Mouse (Mus musculus): ENCODE results near the gene Slc5a10. TPM values are rescaled to one million over a fixed set of nuclear protein-coding genes. Genes with fewer than 3 reads are reported as not detected.
"Not testable (repeated sequence)": the region's sequence is repeated elsewhere in the genome, so short reads cannot be mapped to it uniquely, and the experiment has no call there.

The Slc5a10 gene
- total RNA-seq, 2 experiments from 2014 or later = not detected

DNA sequence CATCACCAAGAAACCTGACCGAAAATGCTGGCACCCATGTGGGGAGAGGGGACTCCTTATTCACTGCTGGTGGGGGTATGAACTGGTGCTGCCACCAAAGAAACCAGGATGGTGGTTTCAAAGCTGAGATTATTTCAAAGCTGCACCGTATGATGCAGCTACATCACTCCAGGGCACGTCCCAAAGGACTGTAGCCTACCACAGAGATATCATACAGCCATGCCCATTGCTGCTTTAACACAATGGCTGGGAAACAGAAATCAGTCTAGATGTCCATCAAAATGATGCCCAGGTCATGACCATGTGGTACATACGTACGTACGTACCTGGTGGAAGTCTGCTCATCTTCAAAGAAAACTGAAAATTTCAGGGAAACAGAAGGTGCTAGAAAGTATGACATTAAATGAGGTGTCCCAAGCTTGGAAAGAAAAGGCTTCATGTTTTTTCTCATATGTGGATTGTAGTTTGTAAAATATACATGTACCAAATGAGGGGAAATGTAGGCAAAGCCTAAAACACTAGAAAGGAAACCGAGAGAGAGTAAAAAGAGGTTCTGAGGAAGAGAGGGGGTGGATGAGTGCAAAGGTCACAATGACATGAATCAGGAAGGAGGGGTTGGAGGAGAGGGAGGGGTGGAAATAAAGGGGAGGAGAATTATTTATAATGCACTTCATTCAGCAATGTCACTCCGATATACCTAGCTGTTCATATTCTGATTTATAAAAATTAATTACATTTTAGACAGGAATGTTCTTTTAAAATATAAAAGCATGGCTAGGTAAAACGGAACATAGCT is 70.0 kb downstream of the Slc5a10 start:
- DNase-seq (ENCODE audit: low spot score in 2 of 2) = no peak

DNA sequence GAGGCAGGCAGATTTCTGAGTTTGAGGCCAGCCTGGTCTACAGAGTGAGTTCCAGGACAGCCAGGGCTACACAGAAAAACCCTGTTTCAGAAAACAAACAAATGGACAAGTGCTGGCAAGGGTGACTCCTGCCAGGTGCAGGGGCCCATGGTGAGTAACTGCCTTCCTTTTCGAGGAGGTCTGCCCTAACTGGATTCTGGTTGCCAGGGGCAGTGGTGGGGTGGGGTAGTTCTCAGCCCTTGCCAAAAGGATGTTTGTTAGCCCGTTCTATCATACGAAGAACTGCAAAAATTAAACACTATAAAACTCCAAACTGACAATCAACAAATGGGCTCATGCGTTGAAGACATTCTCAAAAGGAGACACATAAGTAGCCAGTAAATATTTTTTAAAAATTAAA is 71.0 kb downstream of the Slc5a10 start:
- no peak for DNase-seq (ENCODE audit: low spot score in 2 of 2)

DNA sequence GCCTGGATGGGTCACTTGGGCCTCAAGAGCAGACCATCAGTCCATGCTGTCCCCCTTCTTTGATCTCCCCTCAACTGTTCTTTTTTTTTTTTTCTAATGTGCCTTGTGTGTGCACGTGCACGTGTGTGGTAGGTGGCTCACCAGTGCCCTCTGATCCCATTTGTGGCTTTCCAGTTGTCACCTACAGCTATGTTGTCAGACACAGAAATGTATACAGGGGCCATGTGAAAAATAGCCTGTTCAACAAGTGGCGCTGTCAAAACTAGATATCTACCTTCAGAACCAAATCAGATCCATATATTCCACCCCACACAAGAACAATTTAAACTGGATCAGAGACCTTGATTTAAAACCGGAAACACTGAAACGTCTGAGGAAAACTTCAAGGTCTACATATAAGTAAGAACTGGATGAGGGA is 71.5 kb downstream of the Slc5a10 start:
- DNase-seq (ENCODE audit: low spot score in 2 of 2) = no peak

DNA sequence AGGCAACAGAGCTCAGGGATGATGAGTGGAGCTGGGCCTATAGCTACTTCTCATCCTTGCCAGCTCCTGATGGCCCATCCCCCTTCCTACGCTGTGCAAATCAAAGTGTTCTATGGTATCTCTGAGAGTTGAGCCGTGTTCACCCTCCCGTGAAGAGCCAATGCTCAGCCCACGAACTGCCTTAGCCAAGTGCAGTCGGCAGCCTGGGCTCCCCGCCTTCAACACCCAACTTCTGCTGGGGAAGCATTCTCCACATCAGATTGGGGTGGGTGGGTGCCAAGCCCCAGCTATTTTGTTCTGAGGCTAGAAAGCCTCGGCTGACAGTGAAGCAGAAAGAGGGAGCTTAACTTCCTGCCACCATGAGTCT is 71.9 kb downstream of the Slc5a10 start:
- DNase-seq (ENCODE audit: low spot score in 2 of 2) = no peak

DNA sequence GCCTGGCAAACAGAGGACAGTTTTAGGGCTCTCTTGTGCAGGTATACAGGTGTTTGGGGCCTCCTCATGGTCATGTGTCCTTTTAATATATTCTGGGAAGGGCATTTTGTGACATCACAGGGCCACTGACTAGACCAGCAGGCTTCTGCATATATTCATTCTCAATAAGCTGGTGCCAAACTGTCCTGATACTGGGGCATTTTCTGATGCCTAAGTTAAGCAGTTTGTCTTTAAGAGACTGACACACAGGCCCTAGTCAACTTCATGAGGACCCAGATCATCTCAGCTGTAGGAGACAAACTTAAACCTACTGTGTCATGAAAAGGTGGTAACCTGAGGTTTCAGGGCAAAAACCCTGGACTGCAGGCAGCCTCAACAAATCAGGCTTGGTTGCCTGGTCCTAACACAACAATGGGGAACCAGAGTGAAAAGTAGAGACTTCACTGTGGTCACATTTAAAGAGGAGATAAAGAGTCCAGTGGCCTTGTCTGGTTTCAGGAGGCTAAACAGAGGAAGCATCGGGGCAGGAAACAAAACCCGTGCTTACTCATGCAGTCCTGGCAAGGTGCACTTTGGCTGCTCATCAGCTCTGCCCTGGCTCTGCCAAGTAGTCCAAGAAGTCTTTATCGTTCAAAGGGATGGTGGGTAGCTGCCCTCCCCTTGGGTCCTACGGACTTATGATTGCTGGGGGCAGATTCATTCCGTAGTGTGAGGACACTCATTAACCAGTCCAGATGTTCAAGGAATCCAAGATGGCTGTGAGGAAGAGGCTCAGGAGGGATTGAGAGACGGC is 72.5 kb downstream of the Slc5a10 start:
- DNase-seq (ENCODE audit: low spot score in 2 of 2) = no peak

DNA sequence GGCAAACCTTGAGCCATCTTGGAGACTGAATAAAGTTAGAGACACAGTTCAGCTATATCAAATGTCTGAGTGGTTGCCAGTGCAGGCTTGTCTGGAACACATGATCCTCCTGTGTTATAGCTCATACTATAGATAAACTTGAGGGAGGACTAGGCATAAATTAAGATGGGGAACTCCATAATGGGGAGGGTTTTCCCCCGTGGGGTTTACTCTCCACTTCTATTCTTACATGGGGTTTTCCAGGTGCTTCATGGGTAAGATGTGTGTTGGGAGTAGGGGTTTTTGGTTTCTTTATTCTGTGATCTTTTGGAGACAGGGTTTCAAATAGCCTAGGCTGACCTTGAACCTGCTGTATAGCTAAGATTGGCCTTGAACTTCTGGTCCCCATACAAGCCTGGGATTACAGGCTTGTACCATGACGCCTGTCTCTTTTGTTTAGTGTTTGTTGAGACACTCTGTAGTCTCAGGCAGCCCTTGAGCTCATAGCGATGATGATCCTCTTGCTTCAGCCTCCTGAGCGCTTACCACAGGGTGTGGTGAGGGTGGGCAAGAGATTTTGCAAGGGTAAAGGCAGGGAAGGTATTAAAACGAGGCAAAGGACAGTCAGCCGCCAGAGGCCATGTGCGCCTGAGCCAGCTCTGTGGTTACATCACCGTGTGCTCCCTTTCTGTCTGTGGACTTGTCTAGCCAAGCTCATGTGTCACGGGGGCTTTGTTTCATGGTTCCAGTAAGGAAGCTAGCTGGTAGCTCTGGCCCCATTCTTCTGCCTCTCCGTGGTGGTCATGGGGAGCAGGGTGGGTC is 73.3 kb downstream of the Slc5a10 start:
- DNase-seq (ENCODE audit: low spot score in 2 of 2) = no peak

DNA sequence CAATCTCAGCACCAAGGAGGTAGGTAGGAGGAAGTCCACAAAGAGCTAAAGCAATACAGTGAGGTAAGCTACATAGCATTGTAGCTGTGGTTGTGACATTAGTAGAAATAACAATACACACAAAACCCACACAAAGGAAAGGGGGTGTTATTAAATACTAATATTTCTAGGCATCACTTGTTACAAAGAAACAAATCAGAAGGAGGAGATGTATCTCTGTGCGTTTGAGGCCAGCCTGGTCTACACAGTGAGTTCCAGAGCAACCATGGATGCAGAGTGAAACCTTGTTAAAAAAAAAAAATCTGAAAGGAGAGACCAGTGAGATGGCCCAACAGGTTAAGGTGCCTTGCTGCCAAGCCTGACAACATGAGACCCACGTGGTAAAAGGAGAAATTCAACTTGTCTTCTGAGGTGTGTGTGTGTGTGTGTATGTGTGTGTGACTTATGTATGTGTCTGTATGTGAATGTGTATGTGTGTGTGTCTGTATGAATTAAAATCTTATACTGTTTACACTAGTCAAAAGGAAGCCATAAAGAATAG is 74.1 kb downstream of the Slc5a10 start:
- DNase-seq (ENCODE audit: low spot score in 2 of 2) = no peak

DNA sequence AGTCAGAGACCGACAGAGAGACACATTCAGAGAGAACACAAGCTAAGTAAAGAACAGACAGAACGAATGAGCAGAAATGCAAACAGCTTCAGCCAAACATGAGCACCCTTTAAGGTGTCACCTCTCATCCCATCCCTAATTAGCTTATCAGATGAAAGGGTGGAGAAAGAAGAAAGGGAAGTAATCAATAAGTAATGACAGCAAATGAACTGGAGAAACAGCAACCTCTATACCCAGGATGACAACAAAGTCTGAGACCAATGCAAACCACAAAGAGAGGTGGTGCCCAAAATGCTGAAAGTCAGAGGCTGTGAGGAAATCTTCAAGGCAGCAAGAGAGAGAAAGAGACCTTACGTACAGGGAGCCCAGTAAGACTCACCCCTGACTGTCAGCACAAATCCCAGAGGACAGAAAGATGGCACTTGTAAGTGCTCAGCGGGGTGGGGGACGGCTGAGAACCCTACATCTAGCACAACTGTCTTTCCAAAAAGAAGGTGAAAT is 75.2 kb downstream of the Slc5a10 start:
- DNase-seq (ENCODE audit: low spot score in 2 of 2) = no peak

DNA sequence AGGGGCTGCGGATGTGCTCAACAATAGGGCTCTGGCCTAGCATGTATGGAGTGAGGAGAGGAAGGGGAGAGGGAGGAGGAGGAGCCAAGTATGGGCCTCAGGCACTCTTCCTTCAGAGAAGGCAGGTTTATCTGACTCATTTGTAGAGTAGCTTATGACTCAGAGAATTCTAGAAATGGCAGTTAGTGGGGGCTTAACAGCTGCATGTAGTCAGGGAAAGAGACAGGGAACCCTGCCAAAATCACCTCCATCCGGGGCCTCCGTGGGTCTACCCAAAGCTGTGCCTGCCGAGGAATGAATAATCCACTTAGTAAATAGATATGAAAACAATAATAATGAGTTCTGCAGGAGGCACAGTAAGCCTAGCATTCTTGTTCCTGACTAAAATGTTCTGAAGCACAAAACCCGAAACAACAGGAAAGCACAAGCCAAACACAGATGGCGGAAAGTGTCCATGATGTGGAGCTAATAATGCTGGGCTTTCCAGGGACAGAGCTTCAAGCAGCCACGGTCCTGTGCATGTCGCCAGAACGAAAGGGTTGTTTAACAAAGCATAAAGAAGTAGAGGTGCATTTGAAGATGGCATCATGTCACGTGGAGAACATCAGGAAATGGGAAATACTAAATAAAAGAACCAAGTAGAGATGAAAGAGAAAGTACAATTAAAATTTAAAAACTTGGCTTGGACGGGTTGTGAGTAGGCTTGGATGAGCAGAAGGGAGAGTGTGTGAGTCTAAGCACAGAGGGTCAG is 75.9 kb downstream of the Slc5a10 start:
- DNase-seq (ENCODE audit: low spot score in 2 of 2) = peak in 1 of 2 experiments; percentile 36

DNA sequence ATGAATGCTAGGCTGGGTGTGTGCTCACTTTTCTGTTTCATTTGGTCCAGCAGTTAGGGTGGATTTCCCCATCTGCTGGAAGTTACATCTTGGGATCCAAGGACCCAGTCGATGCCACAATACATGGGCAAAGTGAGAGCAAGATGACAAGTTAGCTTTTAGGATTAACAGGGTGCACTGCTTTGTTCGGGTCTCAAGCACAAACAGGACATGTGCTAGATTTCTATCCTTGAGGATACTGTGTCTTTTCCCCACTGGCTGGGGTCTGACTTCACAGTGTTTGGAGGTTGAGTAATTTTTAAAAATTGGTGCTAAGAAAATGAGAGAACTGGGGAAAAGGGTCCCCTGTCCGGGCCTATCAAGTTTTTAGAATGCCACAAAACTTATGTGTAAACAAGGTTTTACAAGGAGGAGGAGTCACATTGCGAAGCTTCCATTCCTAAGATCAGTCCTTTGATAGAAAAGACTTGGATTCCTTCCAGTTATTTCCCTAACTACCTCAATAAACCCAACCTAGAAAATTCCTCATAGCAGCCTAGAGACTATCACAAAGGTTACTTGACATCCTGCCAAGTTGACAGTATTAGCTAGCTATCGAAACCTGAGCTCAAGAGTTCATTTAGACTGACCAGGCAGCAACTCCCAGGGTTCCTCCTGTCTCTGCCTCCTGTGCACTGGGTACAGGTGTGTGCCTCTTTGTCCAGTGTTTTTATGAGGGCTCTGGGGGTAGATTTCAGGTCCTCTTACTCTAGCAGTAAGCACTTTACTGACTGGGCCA is 77.3 kb downstream of the Slc5a10 start:
- no peak for DNase-seq (ENCODE audit: low spot score in 2 of 2)

DNA sequence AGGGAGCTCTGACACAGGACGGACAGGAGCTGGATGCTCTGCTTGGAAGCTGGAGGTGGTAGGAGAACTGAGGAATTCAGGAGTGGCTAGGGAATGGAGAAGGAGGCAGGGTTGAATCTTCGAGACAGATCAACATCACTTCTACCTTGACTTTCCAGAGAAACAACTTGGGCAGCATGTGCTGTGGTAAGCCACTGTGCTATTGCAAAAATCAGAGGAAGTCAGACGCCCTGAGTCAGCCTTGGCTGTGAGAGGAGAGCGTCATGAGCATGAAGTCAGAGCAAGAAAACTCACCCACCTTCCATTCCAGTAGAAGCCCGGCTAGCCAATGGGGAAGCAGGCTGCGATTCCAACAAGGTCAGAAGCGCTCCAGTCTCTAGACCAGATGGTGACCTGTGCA is 78.5 kb downstream of the Slc5a10 start:
- no peak for DNase-seq (ENCODE audit: low spot score in 2 of 2)

DNA sequence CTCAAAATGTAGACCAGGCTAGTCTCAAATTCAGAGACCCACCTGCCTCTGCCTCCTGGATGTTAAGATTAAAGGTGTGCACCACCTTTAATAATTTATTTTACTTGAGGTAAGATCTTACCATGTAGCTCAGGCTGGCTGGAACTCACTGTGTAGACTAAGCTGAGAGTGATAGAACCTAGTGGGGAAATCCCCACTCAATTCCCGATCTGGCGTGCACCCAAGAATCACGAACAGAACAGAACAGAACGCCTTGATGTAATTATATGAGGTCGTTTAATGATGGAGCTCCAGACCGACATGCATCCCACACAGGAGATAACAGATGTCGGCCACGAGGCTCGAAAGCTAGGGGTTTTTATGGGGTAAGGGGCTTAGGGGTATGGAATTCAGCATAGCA is 80.0 kb downstream of the Slc5a10 start:
- DNase-seq (ENCODE audit: low spot score in 2 of 2) = not testable (repeated sequence)

DNA sequence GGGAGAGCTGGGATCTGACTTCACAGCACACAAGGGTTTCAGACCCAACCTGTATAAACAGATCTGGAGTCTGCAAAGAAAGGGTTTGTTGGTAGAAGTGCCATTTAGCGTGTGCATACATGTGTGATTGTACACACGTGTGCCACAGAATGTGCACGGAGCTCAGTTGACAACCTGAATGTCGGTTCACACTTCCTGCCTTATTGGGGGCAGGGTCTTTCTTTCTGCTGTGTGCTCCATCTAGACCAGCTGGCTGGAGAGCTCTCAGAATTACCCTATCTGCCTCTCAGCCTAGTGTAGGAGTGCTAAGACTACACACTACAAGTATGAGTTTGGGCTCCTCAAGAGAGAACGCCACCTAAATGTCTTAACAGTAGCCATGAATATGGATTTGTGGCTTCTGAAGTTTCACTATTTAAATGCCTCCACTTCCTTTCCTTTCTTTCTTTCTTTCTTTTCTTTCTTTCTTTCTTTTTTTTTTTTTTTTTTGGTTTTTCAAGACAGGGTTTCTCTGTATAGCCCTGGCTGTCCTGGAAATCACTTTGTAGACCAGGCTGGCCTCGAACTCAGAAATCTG is 80.9 kb downstream of the Slc5a10 start:
- no peak for DNase-seq (ENCODE audit: low spot score in 2 of 2)

DNA sequence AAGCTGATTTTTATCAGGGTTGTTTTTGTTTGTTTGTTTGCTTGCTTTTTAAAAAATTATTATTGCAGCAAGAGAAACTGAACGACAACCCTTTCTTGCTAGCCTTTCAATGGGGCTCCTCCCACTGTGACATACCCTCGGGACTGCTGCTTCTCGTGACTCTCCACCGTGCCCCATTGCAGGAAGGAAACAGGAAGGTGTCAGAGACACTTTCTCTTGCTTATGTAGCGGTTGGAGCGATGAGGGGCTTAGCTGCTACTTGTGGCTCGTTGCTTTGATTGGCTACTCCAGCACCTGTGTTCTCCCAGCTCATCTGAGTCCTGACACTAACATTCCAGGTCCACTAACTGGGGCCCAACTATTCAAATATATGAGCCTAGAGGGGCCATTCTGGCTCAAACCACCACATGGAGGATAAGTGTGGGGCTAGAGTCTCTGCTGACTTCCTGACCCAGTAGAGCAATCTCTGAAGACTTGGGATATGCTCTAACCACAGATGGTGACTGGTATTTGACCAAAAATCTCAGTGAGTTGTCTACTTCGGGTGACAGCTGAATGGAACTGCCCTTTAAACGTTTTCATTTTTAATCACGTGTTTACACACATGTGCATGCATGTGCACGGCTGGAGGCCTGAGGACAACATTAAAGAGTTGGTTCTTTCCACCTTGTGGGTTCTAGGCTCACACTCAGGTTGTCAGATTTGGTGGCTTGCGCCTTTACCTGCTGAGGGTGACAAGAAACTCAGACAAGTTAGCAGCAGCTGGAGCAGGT is 81.7 kb downstream of the Slc5a10 start:
- no peak for DNase-seq (ENCODE audit: low spot score in 2 of 2)

DNA sequence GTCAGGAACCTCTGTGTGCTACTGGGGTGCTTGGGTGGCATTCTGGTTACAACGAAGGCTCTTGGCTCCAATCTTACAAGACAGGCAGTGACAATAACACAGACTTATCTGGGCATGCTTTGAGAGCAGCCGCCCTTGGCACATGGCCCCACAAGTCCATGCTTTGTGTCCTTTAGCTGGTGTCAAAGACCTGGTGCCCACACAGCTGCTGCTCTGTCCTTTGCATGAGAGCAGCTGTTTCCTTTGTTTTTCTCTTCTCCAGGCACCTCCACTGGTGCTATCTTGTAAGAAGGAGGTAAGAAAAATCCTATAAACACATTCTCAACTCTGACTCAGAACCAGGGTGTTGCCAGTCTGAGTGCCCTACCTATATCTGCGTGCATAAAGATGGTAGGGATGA is 82.8 kb downstream of the Slc5a10 start:
- no peak for DNase-seq (ENCODE audit: low spot score in 2 of 2)

DNA sequence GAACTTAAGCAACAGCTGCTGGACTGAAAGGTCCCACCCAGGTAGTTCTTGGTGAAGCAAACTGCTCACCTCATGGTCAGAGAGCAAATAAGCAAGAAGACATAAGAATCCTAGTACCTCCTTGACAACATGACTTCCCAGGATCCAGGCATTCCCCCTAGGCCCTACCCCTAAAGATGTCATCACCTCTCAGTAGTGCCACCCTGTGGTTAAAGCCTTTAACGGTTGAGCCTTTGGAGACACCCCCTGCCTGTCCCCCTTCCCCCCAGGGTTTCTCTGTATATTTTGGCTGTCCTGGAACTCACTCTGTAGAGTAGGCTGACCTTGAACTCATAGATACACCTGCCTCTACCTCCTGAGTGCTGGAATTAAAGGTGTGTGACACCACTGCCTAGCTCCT is 83.2 kb downstream of the Slc5a10 start:
- no peak for DNase-seq (ENCODE audit: low spot score in 2 of 2)

DNA sequence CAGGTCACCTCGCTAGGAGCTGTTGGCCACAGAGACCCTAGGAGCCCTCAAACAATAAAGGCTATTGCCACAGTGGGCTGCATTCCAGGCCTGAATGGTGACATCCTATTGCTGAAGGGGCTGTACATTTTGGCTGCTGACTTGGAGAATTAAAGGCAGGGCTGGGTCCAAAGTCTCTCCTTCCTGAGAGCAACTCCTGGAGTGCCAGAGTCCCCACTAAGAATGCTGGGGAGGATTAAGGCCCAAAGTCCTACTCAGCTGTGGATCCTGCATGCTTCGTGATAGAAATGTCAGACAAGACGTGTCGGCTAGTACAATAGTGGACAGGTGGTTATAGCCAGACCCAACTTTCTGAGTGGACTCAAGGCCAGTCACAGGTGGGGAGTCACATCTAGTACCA is 84.3 kb downstream of the Slc5a10 start:
- not testable (repeated sequence) for DNase-seq (ENCODE audit: low spot score in 2 of 2)

DNA sequence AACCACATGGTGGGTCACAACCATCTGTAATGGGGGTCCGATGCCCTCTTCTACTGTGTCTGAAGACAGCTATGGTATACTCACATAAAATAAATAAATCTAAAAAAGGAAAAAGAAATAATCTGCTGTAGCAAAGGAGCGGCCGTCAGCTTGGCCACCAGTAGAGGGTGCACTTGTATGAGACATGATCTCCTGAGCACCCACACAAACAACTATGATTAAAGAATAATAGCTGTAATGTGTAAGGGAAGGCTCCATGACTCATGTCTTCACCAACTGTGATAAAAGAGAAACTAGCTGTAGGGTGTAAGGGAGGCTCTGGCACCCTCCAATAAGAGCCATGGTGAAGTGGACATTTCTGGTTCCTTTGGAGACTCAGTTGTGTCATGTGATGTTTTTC is 91.0 kb downstream of the Slc5a10 start:
- no peak for DNase-seq (ENCODE audit: low spot score in 2 of 2)

DNA sequence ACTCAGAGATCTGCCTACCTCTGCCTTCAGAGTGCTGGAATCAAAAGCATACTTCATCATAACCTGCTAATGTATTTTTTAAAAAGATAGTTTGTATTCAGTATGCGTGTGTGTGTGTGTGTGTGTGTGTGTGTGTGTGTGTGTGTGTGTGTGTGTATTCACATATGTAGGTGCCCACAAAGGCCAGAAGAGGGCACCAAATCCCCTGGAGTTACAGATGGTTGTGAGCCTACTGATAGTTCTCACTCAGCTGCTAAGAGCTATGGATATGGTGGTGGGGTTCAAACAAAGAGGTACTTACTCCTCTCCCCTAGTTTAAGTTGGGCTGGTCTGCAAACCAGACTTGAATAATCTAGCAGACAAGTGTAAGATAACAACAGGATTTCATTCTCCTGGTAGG is 94.1 kb downstream of the Slc5a10 start:
- DNase-seq (ENCODE audit: low spot score in 2 of 2) = no peak

Measured in gastrocnemius, postnatal 4 days (tissue).